Mouse (Mus musculus) hindbrain, embryonic 15.5 days (tissue): ENCODE measurements around the gene Scn4a. TPM values are rescaled to one million over a fixed set of nuclear protein-coding genes. Genes with fewer than 3 reads are reported as not detected.
"Not testable (repeated sequence)": the region's sequence is repeated elsewhere in the genome, so short reads cannot be mapped to it uniquely, and the experiment has no call there.

Source experiments
- ATAC-seq: fragments of 200-750 bp; cut with Nextera tagmentation; 2 replicates; pipeline ENCODE4 v1.8.0; 2017; ENCODE audit warnings: low read depth, moderate number of reproducible peaks, moderate TSS enrichment; ENCODE audit not compliant: low FRiP score
- H3K27ac ChIP-seq: fragments of 300-500 bp; sonication (generic); replicated peaks from 2 replicates; pipeline ENCODE4 v1.5.1; 2015; ENCODE audit warnings: mild to moderate bottlenecking, inconsistent platforms
- H3K27me3 ChIP-seq: fragments of 300-500 bp; sonication (generic); 2 replicates; pipeline ENCODE4 v1.6.1; 2015; ENCODE audit warnings: control low read depth, inconsistent platforms
- H3K36me3 ChIP-seq: fragments of 300-500 bp; sonication (generic); 2 replicates; pipeline ENCODE4 v1.6.1; 2015; ENCODE audit warnings: control low read depth, inconsistent platforms
- H3K4me1 ChIP-seq: fragments of 300-500 bp; sonication (generic); replicated peaks from 2 replicates; pipeline ENCODE4 v1.6.1; 2015; ENCODE audit warnings: control low read depth, inconsistent platforms
- H3K4me2 ChIP-seq: fragments of 300-500 bp; sonication (generic); 2 replicates; pipeline ENCODE4 v1.6.1; 2015; ENCODE audit warnings: moderate library complexity, mild to moderate bottlenecking, inconsistent platforms
- H3K4me3 ChIP-seq: fragments of 300-500 bp; sonication (generic); 2 replicates; pipeline ENCODE4 v1.5.1; 2015; ENCODE audit warnings: mild to moderate bottlenecking, inconsistent platforms
- H3K9ac ChIP-seq: fragments of 300-500 bp; sonication (generic); 2 replicates; pipeline ENCODE4 v1.6.1; 2015; ENCODE audit warnings: inconsistent platforms
- H3K9me3 ChIP-seq: fragments of 300-500 bp; sonication (generic); 2 replicates; pipeline ENCODE4 v1.6.1; 2016; ENCODE audit warnings: control low read depth, inconsistent platforms
- WGBS: fragments of 180-500 bp; shearing (Covaris S2); methylation state at CpG from one replicate; pipeline ENCODE4 v1.1.7; 2015; 5-methylcytosine and 5-hydroxymethylcytosine counted together
- polyA plus RNA-seq: library from polyadenylated mRNA; unstranded; fragments of >200 nt; fragmentation: Nextera tagmentation; extraction: Ambion mirVana; gene quantifications from 2 replicates; pipeline ENCODE4 v1.2.1, GENCODE M21; 2015

Scn4a gene
- polyA plus RNA-seq: not detected in 2 replicates

DNA sequence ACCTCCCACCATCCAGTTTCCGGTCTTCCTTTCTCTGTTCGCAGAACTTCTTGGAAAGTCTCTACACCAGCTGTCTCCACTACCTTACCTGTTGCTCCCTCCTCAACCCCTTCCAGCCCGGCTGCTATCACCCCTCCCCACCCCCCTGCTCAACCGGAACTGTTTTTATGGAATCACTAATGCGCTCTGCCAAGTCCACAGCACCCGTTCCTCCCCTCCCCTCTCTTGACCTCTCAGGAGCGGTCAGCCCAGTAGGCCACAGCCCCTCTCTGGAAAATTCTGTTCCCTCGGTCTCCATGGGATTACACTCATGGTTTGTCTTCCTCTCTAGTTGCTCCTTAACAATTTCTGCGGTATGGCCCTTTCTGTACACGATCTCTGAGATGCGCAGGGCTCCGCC is at the start of gene Scn4a:
Gene Scn4a, minus strand, starts transcription at position 101 of the 400 bp plus-strand sequence.
- no peak within 1 kb of the TSS for H3K9ac ChIP-seq
- no peaks in the 10 kb centered on the region for H3K36me3 ChIP-seq
- H3K9me3 ChIP-seq: no peaks in the 10 kb centered on the region
- no peak within 1 kb of the TSS for H3K4me3 ChIP-seq
- H3K27me3 ChIP-seq: no peaks in the 10 kb centered on the region
- 92% methylated on average over 12 of the region's 12 CpGs for WGBS
- ATAC-seq: no peak
- no peak within 1 kb of the TSS for H3K4me2 ChIP-seq
- H3K27ac ChIP-seq: no peak within 1 kb of the TSS
- no peaks in the 10 kb centered on the region for H3K4me1 ChIP-seq

DNA sequence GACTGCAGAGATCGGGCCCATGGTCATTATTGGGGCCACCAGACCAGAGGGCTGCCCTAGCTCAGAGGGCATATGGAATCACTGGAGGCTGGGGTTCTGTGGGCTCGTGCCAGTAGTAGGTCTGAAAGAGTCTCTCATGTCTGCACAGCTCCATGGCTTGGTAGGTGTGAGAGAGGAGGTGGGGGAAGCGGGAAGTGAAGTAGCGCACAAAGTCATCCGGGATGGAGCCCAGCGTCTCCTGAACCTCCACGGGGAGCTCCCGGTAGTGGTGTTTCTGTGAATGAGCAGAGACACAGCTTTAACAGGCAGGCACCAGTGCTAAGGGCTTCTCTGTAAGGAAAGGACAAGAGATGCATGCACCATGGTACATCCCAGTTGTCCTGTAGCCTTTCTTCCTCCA is 45.4 kb upstream of the Scn4a start:
- Histone ChIP-seq H3K9me3 (no peaks in the 10 kb centered on the region), H3K27ac (no peak overlapping the region), H3K4me1 (no peaks in the 10 kb centered on the region), H3K4me3 (no peak overlapping the region), H3K36me3 (peaks cover 25% of the 10 kb centered on the region), H3K4me2 (no peak overlapping the region), H3K27me3 (no peaks in the 10 kb centered on the region), H3K9ac (no peak overlapping the region)
- WGBS: 92% methylated on average over 8 of the region's 8 CpGs
- no peak for ATAC-seq

DNA sequence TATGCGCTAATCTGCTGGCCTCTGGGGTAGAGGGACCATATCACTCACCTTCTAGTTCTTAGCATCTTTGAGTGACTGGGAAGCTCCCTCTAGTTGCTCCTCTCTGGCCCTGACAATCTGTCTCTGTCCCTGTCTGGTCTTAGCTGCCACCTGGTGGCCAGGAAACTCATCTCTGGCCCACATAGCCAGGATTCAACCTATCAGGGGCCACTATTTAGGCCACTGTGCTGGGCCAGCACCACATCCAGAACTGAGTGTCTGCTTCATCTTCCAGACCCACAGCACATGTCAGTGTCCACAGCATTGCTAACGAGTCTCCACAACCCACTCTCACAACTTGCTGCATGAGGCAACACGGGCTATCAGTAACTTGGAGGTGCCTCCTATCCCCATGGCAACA is 44.6 kb upstream of the Scn4a start:
- Histone ChIP-seq H3K4me2 (no peak overlapping the region), H3K36me3 (peaks cover 17% of the 10 kb centered on the region), H3K27ac (no peak overlapping the region), H3K9me3 (no peaks in the 10 kb centered on the region), H3K4me1 (no peaks in the 10 kb centered on the region), H3K9ac (no peak overlapping the region), H3K27me3 (no peaks in the 10 kb centered on the region), H3K4me3 (no peak overlapping the region)
- no peak for ATAC-seq
- 85% methylated on average over 3 of the region's 3 CpGs for WGBS

DNA sequence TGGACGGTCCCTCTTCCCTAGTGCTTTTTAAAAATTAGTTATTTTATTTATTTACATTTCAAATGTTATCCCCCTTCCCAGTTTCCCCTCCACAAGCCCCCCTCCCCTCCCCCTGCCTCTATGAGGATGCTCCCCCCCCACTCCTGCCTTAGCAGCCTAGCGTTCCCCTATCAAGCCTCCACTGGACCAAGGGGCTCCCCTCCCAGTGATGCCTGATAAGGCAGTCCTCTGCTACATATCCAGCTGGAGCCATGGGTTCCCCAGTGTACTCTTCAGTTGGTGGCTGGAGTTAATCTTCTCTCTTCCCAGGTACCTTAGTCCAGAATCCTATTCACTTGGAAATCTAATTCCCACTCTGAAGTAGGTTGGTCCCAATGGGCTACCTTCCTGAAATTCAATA is 41.0 kb upstream of the Scn4a start:
- H3K9ac ChIP-seq, H3K36me3 ChIP-seq, ATAC-seq, H3K27me3 ChIP-seq, H3K27ac ChIP-seq, H3K4me3 ChIP-seq, H3K4me2 ChIP-seq, H3K9me3 ChIP-seq, H3K4me1 ChIP-seq: not testable (repeated sequence)
- WGBS: 91% methylated on average over 2 of the region's 2 CpGs

- no peaks in the 10 kb centered on the region for H3K36me3 ChIP-seq
- H3K27ac ChIP-seq: no peak overlapping the region
- H3K4me3 ChIP-seq: no peak overlapping the region
- H3K9ac ChIP-seq: no peak overlapping the region
- H3K4me2 ChIP-seq: no peak overlapping the region
- no peaks in the 10 kb centered on the region for H3K27me3 ChIP-seq
- H3K4me1 ChIP-seq: no peaks in the 10 kb centered on the region
- H3K9me3 ChIP-seq: no peaks in the 10 kb centered on the region
- no peak for ATAC-seq
- WGBS: 78% methylated on average over 4 of the region's 4 CpGs
These were observed 40.2 kb upstream of the Scn4a start for GRCm38 (mm10) chr11:106393331-106393616.

DNA sequence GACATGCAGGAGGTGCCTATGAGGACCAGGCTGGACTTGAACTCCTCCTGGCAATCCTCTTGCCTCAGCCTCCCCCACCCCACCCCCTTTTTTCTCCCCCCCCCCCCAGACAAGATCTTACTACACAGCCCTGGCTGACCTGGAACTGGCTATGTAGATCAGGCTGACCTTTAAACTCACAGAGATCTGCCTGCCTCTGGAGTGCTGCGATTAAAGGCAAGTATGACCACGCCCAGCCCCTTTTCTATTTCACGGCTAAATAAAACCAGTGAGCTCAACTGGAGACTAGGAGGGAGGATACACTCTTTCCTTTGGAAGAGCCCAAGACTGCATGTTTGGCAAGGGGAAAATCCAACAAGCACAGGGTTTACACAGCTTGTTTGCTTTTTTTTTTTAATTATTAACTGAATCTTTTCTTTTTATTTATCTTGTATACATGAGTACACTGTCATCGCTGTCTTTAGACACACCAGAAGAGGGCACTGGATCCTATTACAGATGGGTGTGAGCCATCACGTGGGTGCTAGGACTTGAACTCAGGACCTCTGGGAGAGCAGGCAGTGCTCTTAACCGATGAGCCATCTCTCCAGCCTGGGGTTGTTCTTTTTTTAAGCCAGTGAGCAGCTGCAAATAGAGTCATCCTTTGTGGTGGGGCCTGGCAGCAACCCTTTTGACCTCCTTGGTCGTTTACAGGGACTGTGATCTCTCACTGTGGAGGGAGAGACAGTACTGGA is 39.7 kb upstream of the Scn4a start:
- no peak overlapping the region for H3K4me2 ChIP-seq
- no peaks in the 10 kb centered on the region for H3K36me3 ChIP-seq
- no peak overlapping the region for H3K4me3 ChIP-seq
- no peaks in the 10 kb centered on the region for H3K27me3 ChIP-seq
- no peak overlapping the region for H3K27ac ChIP-seq
- H3K4me1 ChIP-seq: no peaks in the 10 kb centered on the region
- 65% methylated on average over 7 of the region's 7 CpGs for WGBS
- ATAC-seq: no peak
- H3K9me3 ChIP-seq: no peaks in the 10 kb centered on the region
- no peak overlapping the region for H3K9ac ChIP-seq

- WGBS: 31% methylated on average over 6 of the region's 6 CpGs
- no peaks in the 10 kb centered on the region for H3K4me1 ChIP-seq
- no peak overlapping the region for H3K27ac ChIP-seq
- peak; percentile 71; the same call in 1 of the 2 replicates for ATAC-seq
- no peak overlapping the region for H3K9ac ChIP-seq
- no peaks in the 10 kb centered on the region for H3K27me3 ChIP-seq
- no peaks in the 10 kb centered on the region for H3K9me3 ChIP-seq
- H3K4me3 ChIP-seq: no peak overlapping the region
- no peaks in the 10 kb centered on the region for H3K36me3 ChIP-seq
- H3K4me2 ChIP-seq: no peak overlapping the region
These were observed 38.6 kb upstream of the Scn4a start for GRCm38 (mm10) chr11:106391546-106392188.

- Histone ChIP-seq H3K9ac (no peak overlapping the region), H3K4me3 (no peak overlapping the region), H3K27me3 (no peaks in the 10 kb centered on the region), H3K9me3 (no peaks in the 10 kb centered on the region), H3K36me3 (no peaks in the 10 kb centered on the region), H3K27ac (no peak overlapping the region), H3K4me2 (no peak overlapping the region), H3K4me1 (no peaks in the 10 kb centered on the region)
- no peak for ATAC-seq
- WGBS: 73% methylated on average over 3 of the region's 3 CpGs
These were observed 37.7 kb upstream of the Scn4a start for GRCm38 (mm10) chr11:106390757-106391156.

DNA sequence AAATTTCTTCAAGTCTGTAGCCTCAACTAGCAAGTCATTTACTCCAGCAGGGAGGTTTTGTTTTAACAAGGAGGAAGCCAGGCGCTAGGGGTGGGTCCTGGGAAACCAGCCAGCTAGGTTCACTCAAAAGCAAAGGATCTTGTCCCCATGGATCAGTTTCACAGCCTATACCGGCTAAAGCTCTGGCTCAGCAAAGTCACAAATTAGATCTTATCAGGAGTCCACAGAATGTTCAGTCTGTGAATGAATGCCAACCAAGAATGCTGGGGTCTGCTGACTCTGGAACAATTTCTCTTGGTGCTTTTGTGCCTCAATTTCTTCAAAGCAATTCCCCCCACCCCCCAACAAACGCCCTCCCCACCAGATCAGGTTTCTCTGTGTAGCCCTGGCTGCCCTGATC is 36.5 kb upstream of the Scn4a start:
- H3K36me3 ChIP-seq: no peaks in the 10 kb centered on the region
- no peak for ATAC-seq
- H3K4me2 ChIP-seq: no peak overlapping the region
- no peak overlapping the region for H3K27ac ChIP-seq
- no peaks in the 10 kb centered on the region for H3K27me3 ChIP-seq
- H3K9ac ChIP-seq: no peak overlapping the region
- 40% methylated on average over 3 of the region's 3 CpGs for WGBS
- H3K9me3 ChIP-seq: no peaks in the 10 kb centered on the region
- no peak overlapping the region for H3K4me3 ChIP-seq
- no peaks in the 10 kb centered on the region for H3K4me1 ChIP-seq

DNA sequence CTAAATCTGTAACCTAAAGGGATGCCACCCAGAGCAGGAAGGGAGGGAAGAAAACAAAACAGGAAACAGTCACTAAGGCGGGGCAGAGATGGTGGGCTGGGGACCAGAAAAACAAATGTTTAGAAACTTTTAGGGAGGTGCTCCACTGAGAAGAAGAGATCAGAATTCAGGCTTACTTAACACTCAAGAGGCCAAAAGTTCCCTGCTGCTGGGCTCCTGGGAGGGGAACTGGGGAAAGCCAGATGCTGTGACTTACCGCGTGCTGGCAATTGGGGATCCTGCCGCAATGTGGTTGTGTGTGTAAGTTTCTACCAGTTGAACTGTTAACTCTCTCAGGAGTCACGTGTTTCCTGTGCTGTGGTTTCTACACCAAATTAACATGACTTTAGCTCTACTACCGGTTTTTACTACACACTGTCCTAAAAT is 34.7 kb upstream of the Scn4a start, which contains the start of gene Icam2:
Gene Icam2, minus strand, starts transcription at position 285 of the 426 bp plus-strand sequence.
- no peaks in the 10 kb centered on the region for H3K9me3 ChIP-seq
- H3K4me3 ChIP-seq: no peak within 1 kb of the TSS
- ATAC-seq: no peak
- no peaks in the 10 kb centered on the region for H3K4me1 ChIP-seq
- H3K9ac ChIP-seq: no peak within 1 kb of the TSS
- no peak within 1 kb of the TSS for H3K4me2 ChIP-seq
- H3K36me3 ChIP-seq: no peaks in the 10 kb centered on the region
- no peaks in the 10 kb centered on the region for H3K27me3 ChIP-seq
- WGBS: 79% methylated on average over 6 of the region's 6 CpGs
- no peak within 1 kb of the TSS for H3K27ac ChIP-seq

- Histone ChIP-seq H3K4me2 (no peak overlapping the region), H3K27me3 (no peaks in the 10 kb centered on the region), H3K9ac (no peak overlapping the region), H3K4me1 (no peaks in the 10 kb centered on the region), H3K9me3 (no peaks in the 10 kb centered on the region), H3K36me3 (no peaks in the 10 kb centered on the region), H3K4me3 (no peak overlapping the region), H3K27ac (no peak overlapping the region)
- 88% methylated on average over 6 of the region's 6 CpGs for WGBS
- no peak for ATAC-seq
These were observed 33.9 kb upstream of the Scn4a start for GRCm38 (mm10) chr11:106387020-106387419.

- Histone ChIP-seq H3K27me3 (no peaks in the 10 kb centered on the region), H3K9ac (no peak overlapping the region), H3K4me2 (no peak overlapping the region), H3K36me3 (no peaks in the 10 kb centered on the region), H3K4me1 (no peaks in the 10 kb centered on the region), H3K9me3 (no peaks in the 10 kb centered on the region), H3K4me3 (no peak overlapping the region), H3K27ac (no peak overlapping the region)
- WGBS: 90% methylated on average over 3 of the region's 3 CpGs
- ATAC-seq: no peak
These were observed 33.3 kb upstream of the Scn4a start for GRCm38 (mm10) chr11:106386409-106386808.
